Mouse (Mus musculus): Measurements from ENCODE around the gene G6pdx.

G6pdx gene

DNA sequence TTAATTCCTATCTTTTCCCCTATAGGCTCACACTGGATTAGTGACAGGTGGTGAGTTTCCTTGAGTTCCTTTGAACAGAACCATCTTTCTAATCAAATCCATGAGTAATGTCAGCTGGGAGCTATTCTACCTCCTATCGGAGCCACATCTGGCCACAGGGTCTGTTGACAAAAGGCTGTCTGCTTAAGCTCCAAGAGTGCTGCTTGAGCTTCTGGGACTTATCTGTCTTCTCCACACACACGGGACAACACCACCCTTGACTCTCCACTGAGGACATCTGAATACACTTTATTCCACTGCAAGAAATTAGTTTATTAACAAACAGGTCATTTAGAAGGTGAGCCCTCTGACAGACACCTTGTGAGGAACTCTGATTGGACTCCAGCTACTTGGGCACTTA, 44.5 kb downstream of the G6pdx start:
- Histone ChIP-seq H3K27me3 (ENCODE audit: control insufficient read depth, insufficient read depth, low read length, poor library complexity, severe bottlenecking) (no peaks in the 10 kb centered on the region), H3K36me3 (ENCODE audit: control insufficient read depth, insufficient read depth, low read length, poor library complexity, severe bottlenecking) (peaks cover 3% of the 10 kb centered on the region; the same call in 1 of the 2 replicates)
- no peak for DNase-seq (ENCODE audit: low read depth, low spot score)

DNA sequence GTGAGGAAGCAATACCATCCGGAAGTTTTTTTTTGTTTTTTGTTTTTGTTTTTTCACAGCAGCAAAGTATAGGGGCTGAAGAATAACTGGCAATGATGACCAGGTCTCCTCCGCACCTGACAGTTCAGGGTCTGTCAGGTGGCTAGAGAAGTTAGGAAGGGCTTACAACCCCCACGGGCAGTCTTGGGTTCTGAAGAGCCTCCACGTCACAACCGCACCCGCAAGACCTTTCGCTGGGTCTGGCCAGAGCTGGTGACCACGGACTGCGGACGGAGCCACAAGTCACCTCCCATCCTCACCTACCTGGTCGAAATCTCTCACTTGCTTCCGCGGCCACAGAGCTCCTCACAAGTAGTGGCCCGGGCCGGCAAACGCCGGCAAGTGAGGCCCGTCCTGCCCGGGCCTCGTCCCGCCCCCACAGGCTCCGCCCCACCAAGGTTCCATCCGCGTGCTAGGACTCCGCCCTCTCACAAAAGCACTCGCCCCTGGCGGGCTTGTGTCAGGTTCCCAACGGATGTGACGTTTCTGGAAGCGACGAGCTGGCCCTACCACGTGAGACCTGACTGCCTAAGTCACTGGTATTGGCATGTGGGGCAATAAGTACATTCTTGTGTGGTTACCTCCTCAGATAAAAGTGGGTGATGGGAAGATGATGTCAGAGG, 56.0 kb downstream of the G6pdx start, which contains the start of the genes Ubl4a and Slc10a3:
Ubl4a (minus strand) TSS at position 331 of the 662 bp plus-strand sequence.
Slc10a3 (minus strand) TSS at position 462 of the 662 bp plus-strand sequence.
- DNase-seq (ENCODE audit: low read depth, low spot score): peak; percentile 95
- no peaks in the 10 kb centered on the region for H3K27me3 ChIP-seq (ENCODE audit: control insufficient read depth, insufficient read depth, low read length, poor library complexity, severe bottlenecking)

DNA sequence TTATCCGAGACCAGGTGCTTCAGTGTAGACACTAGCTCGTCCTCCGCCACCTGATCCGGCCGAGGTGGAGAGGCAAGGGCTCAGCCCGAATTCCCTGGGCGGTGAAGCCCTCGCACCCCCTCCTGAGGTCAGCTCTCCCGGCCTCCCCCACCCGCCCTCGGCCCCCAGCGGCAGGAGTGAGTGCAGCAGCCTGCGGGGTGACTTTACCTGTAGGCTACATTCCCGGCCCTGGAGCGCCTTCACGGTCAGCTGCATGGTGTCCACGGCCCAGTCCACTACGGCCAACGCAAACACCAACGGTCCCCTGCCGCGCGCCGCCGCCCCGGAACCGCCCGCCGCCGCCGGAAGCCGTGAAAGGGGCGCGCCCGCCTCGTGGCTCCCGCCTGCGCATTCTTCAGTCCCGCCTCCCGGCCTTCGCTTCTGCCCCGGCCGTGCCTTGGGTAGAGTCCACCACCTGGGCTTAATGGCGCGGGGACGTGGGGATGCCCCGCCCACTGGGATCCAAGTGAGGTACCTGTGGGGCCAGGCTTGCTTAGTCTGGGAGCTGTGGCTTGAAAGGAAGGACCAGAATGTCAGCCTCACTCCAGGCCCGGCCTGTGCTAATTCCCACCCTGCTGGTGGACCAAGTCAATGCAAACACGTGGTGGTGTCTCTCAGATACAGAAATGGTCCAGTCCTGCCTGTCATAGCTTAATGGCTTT, 60.6 kb downstream of the G6pdx start:
- no peaks in the 10 kb centered on the region for H3K27me3 ChIP-seq (ENCODE audit: control insufficient read depth, insufficient read depth, low read length, poor library complexity, severe bottlenecking)
- H3K36me3 ChIP-seq (ENCODE audit: control insufficient read depth, insufficient read depth, low read length, poor library complexity, severe bottlenecking): no peaks in the 10 kb centered on the region
- DNase-seq (ENCODE audit: low read depth, low spot score): peak; percentile 66

More for the DNA sequence above, 56.0 kb downstream of the G6pdx start, which contains the start of the genes Ubl4a and Slc10a3:
- H3K36me3 ChIP-seq (ENCODE audit: control insufficient read depth, insufficient read depth, low read length, poor library complexity, severe bottlenecking): no peaks in the 10 kb centered on the region

DNA sequence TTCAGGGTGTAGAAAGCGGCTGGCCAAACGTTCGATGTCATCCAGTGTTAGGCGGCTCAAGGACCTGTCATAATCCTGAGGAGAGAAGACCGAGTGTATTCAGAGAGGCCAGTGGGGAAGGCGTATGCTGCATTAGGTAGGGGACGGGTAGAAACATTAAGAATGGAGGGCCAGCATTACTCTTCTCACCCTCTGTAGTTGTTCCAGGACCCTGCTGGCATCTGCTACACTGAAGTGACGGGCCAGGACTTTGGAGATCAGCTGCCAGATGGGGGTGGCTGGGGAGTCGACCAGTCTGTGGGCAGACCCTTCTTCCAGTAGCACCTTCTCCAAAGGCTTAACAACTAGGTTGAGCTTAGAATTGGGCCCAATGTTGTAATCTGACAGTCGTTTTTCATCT, 61.5 kb downstream of the G6pdx start:
- Histone ChIP-seq H3K36me3 (ENCODE audit: control insufficient read depth, insufficient read depth, low read length, poor library complexity, severe bottlenecking) (no peaks in the 10 kb centered on the region), H3K27me3 (ENCODE audit: control insufficient read depth, insufficient read depth, low read length, poor library complexity, severe bottlenecking) (no peaks in the 10 kb centered on the region)
- no peak for DNase-seq (ENCODE audit: low read depth, low spot score)
